Mouse (Mus musculus) myocyte (in vitro differentiated cells): ENCODE results near the gene Kif1b.

Experiments
- CEBPB ChIP-seq: IDR thresholded peaks from 2 replicates; pipeline ENCODE4 v1.6.1; 2011; ENCODE audit warnings: mild to moderate bottlenecking, moderate library complexity; ENCODE audit not compliant: poor library complexity, insufficient read depth, severe bottlenecking
- E2F4 ChIP-seq: IDR thresholded peaks from one replicate; pipeline ENCODE4 v1.6.1; 2011; ENCODE audit warnings: mild to moderate bottlenecking, control low read depth, moderate library complexity; ENCODE audit not compliant: insufficient read depth
- MAX ChIP-seq: IDR thresholded peaks from one replicate; pipeline ENCODE4 v1.6.1; 2011; ENCODE audit warnings: low read depth, mild to moderate bottlenecking, control low read depth
- MYOD1 ChIP-seq, 3 experiments: IDR thresholded peaks; one replicate each; pipeline ENCODE4 v1.6.1; 2011; ENCODE audit warnings: control low read depth in 2 of 3, low read depth in 2 of 3, mild to moderate bottlenecking in 2 of 3, moderate library complexity in 1 of 3; ENCODE audit not compliant: insufficient read length in 2 of 3, control insufficient read depth in 1 of 3
- MYOG ChIP-seq, 3 experiments: IDR thresholded peaks; one replicate each; pipeline ENCODE4 v1.6.1; 2011; ENCODE audit warnings: control low read depth in 2 of 3, low read depth in 2 of 3, mild to moderate bottlenecking in 2 of 3; ENCODE audit not compliant: insufficient read length in 2 of 3, control insufficient read depth in 1 of 3, insufficient read depth in 1 of 3
- POLR2A ChIP-seq: IDR thresholded peaks from one replicate; pipeline ENCODE4 v1.6.1; 2011; ENCODE audit warnings: low read depth, mild to moderate bottlenecking, control low read depth, moderate library complexity; ENCODE audit not compliant: insufficient read length
- REST ChIP-seq: IDR thresholded peaks from one replicate; pipeline ENCODE4 v1.6.1; 2011; ENCODE audit warnings: mild to moderate bottlenecking, control low read depth, moderate library complexity; ENCODE audit not compliant: insufficient read depth, insufficient read length
- TCF12 ChIP-seq: IDR thresholded peaks from one replicate; pipeline ENCODE4 v1.6.1; 2011; ENCODE audit warnings: mild to moderate bottlenecking, control low read depth; ENCODE audit not compliant: poor library complexity, insufficient read depth, severe bottlenecking
- USF1 ChIP-seq: IDR thresholded peaks from one replicate; pipeline ENCODE4 v1.6.1; 2011; ENCODE audit warnings: low read depth, mild to moderate bottlenecking, control low read depth, moderate library complexity

DNA sequence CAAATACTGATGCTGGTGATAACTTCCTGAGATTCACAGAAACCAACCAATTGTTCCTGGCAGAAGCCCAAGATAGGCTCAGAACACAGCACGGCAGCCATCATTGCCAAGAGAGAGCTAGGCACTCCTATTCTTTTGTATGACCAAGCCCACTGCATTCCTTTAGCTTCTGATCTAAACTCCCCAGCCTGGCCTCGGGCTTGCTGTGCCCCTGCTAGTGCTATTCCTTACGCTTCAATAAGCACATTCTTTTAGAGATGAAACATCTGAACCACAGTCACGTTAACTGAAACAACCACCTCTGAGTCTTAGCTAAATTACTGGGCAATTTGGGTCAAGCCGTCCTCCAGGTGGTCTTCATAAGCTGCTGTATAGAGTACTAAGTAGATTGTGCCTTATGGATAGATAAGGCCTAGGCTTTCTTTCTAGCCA lies 87.4 kb downstream of the Kif1b start:
- TF ChIP-seq POLR2A (no peak), REST (no peak), MAX (no peak), MYOD1 (IDR thresholded peaks at IDR 0.05; ENCODE audit: control insufficient read depth in 1 of 3, insufficient read length in 2 of 3, low read depth in 2 of 3) (no peak), MYOG (IDR thresholded peaks at IDR 0.05; ENCODE audit: control insufficient read depth in 1 of 3, insufficient read depth in 1 of 3, insufficient read length in 2 of 3, low read depth in 2 of 3) (no peak), E2F4 (no peak), CEBPB (no peak), TCF12 (no peak), USF1 (no peak)
